ENCODE assay signal across 8 mouse cellular contexts in the genomic region with DNA sequence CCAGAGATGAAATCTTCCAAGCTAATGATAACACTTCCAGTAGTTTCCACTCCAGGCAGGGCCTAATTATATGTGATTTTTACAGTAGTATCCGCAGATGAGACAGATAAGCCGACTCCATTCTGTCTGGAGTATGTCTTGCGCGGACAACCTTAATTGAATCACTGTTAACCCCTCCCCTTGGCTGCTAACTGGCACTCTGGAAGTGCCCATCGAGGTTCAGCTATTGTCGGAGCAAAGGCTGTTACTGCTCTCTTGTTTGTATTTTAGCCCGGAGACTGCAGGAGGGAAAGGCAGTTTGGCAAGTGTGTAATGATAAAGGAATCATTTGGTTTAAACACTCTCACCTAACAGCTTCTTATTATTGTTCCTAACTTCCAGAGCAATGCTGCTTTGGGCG.
A peak's percentile ranks its signal among the peaks of the same experiment; 100 is the strongest.
DNase-seq lines count a peak whose midpoint lies in the region; ATAC-seq and TF ChIP-seq lines count a peak whose summit lies in the region.

No protein-coding gene starts in this region.

- H3K27ac ChIP-seq in lung, postnatal 0 days (ENCODE audit: low read length): peak overlapping the region; percentile 80
- H3K27ac ChIP-seq in forebrain, embryonic 16.5 days (ENCODE audit: low read length): no peak overlapping the region; the same call in 1 of the 2 replicates
- no peak overlapping the region for H3K27ac ChIP-seq in liver, embryonic 15.5 days (replicated peaks)
- peak overlapping the region; percentile 84 for H3K27ac ChIP-seq in stomach, embryonic 16.5 days (ENCODE audit: low read length)

- H3K4me3 ChIP-seq in lung, postnatal 0 days (ENCODE audit: low read depth, low read length): peak overlapping the region; percentile 39
- peak overlapping the region; percentile 41; the same call in 1 of the 2 replicates for H3K4me3 ChIP-seq in forebrain, embryonic 16.5 days (replicated peaks; ENCODE audit: low read length)
- no peak overlapping the region for H3K4me3 ChIP-seq in liver, embryonic 15.5 days (replicated peaks)
- H3K4me3 ChIP-seq in stomach, embryonic 16.5 days (replicated peaks; ENCODE audit: low read length): peak overlapping the region; percentile 48

- DNase-seq in lung, postnatal 0 days (ENCODE audit: low spot score): no peak
- no peak for DNase-seq in lung, adult 18-20 months
- DNase-seq in adrenal gland, adult 2 months: no peak
- DNase-seq in adrenal gland, postnatal 14 days: no peak
- DNase-seq in spleen, postnatal 36 days (ENCODE audit: low spot score in 2 of 2): no peak

- no peaks in the 10 kb centered on the region for H3K36me3 ChIP-seq in lung, postnatal 0 days (ENCODE audit: insufficient read depth, low read length)
- H3K36me3 ChIP-seq in forebrain, embryonic 16.5 days (ENCODE audit: control insufficient read depth, insufficient read depth): no peaks in the 10 kb centered on the region
- no peaks in the 10 kb centered on the region for H3K36me3 ChIP-seq in liver, embryonic 15.5 days (replicated peaks)
- H3K36me3 ChIP-seq in stomach, embryonic 16.5 days (ENCODE audit: control insufficient read depth, insufficient read depth, low read length): no peaks in the 10 kb centered on the region

- 10% methylated on average over 8 of the region's 8 CpGs for WGBS in lung, postnatal 0 days
- 1% methylated on average over 8 of the region's 8 CpGs for WGBS in forebrain, embryonic 16.5 days
- 24% methylated on average over 8 of the region's 8 CpGs for WGBS in liver, embryonic 15.5 days (ENCODE audit: insufficient replicate concordance)
- 13% methylated on average over 8 of the region's 8 CpGs for WGBS in stomach, embryonic 16.5 days

- 0 out of 2 replicates have a peak, but pooled peaks have one; percentile 14 for ATAC-seq in lung, postnatal 0 days
- peak; percentile 28; the same call in 1 of the 2 replicates for ATAC-seq in forebrain, embryonic 16.5 days
- no peak for ATAC-seq in liver, embryonic 15.5 days (ENCODE audit: insufficient read depth)
- no peak for ATAC-seq in stomach, embryonic 16.5 days (ENCODE audit: insufficient read depth, low FRiP score)

- H3K9ac ChIP-seq in lung, postnatal 0 days (replicated peaks; ENCODE audit: low read depth): 0 out of 2 replicates have a peak overlapping the region, but pooled peaks have one; percentile 43
- H3K9ac ChIP-seq in forebrain, embryonic 16.5 days (replicated peaks; ENCODE audit: low read depth, low read length): no peak overlapping the region
- no peak overlapping the region for H3K9ac ChIP-seq in liver, embryonic 15.5 days
- H3K9ac ChIP-seq in stomach, embryonic 16.5 days (ENCODE audit: low read length): peak overlapping the region; percentile 68

- no peak for TF ChIP-seq EP300 in lung, postnatal 0 days (IDR thresholded peaks at IDR 0.05)

- no peaks in the 10 kb centered on the region for H3K9me3 ChIP-seq in lung, postnatal 0 days (ENCODE audit: low read length)
- no peaks in the 10 kb centered on the region for H3K9me3 ChIP-seq in forebrain, embryonic 16.5 days (ENCODE audit: control insufficient read depth, low read length)
- no peaks in the 10 kb centered on the region for H3K9me3 ChIP-seq in liver, embryonic 15.5 days (replicated peaks)
- no peaks in the 10 kb centered on the region for H3K9me3 ChIP-seq in stomach, embryonic 16.5 days (replicated peaks; ENCODE audit: control insufficient read depth, low read length)

- peak overlapping the region; percentile 75; the same call in 1 of the 2 replicates for H3K4me2 ChIP-seq in lung, postnatal 0 days (replicated peaks; ENCODE audit: low read depth, low read length)
- H3K4me2 ChIP-seq in forebrain, embryonic 16.5 days (ENCODE audit: low read length): peak overlapping the region; percentile 67
- H3K4me2 ChIP-seq in liver, embryonic 15.5 days: peak overlapping the region; percentile 58
- peak overlapping the region; percentile 95 for H3K4me2 ChIP-seq in stomach, embryonic 16.5 days (ENCODE audit: low read depth, low read length)

- H3K27me3 ChIP-seq in lung, postnatal 0 days (replicated peaks; ENCODE audit: insufficient read depth, low read length): no peaks in the 10 kb centered on the region
- no peaks in the 10 kb centered on the region for H3K27me3 ChIP-seq in forebrain, embryonic 16.5 days (replicated peaks; ENCODE audit: control insufficient read depth, insufficient read depth, low read length)
- H3K27me3 ChIP-seq in liver, embryonic 15.5 days: peaks cover 23% of the 10 kb centered on the region
- H3K27me3 ChIP-seq in stomach, embryonic 16.5 days (ENCODE audit: control insufficient read depth, insufficient read depth, low read length): no peaks in the 10 kb centered on the region

- peaks cover 26% of the 10 kb centered on the region; the same call in 1 of the 2 replicates for H3K4me1 ChIP-seq in lung, postnatal 0 days (ENCODE audit: insufficient read depth, low read depth, low read length)
- H3K4me1 ChIP-seq in forebrain, embryonic 16.5 days (replicated peaks; ENCODE audit: control insufficient read depth, insufficient read depth, low read length): peaks cover 21% of the 10 kb centered on the region
- peaks cover 3% of the 10 kb centered on the region; the same call in 1 of the 2 replicates for H3K4me1 ChIP-seq in liver, embryonic 15.5 days (replicated peaks)
- peaks cover 36% of the 10 kb centered on the region for H3K4me1 ChIP-seq in stomach, embryonic 16.5 days (ENCODE audit: control insufficient read depth, insufficient read depth, low read length)

- TF ChIP-seq CTCF in lung, postnatal 0 days (IDR thresholded peaks at IDR 0.05): no peak

Comparison
In these comparisons a context has a peak if more than half of its experiments do, and no peak if none do; other contexts are left out.
1. ATAC-seq: peak in lung, postnatal 0 days (single experiment) and forebrain, embryonic 16.5 days (single experiment); none in liver, embryonic 15.5 days (single experiment) and stomach, embryonic 16.5 days (single experiment).
2. H3K27ac ChIP-seq: peak in lung, postnatal 0 days (single experiment) and stomach, embryonic 16.5 days (single experiment); none in forebrain, embryonic 16.5 days (single experiment) and liver, embryonic 15.5 days (single experiment).
3. H3K9ac ChIP-seq: peak in lung, postnatal 0 days (single experiment) and stomach, embryonic 16.5 days (single experiment); none in forebrain, embryonic 16.5 days (single experiment) and liver, embryonic 15.5 days (single experiment).
4. Peak in every context shown above with its lines, with median percentiles within 50 percentile points of each other: H3K4me2 ChIP-seq.